Mouse (Mus musculus) neural tube, embryonic 13.5 days (tissue): Measurements from ENCODE around the gene Ptbp1. TPM values are rescaled to one million over a fixed set of nuclear protein-coding genes. Genes with fewer than 3 reads are reported as not detected.

ENCODE experiments used
- ATAC-seq: fragments of 200-750 bp; cut with Nextera tagmentation; 2 replicates; pipeline ENCODE4 v1.8.0; 2017; ENCODE audit warnings: low read depth, mild to moderate bottlenecking, moderate TSS enrichment, moderate library complexity
- H3K27ac ChIP-seq: fragments of 300-500 bp; sonication (generic); replicated peaks from 2 replicates; pipeline ENCODE4 v1.5.1; 2015; ENCODE audit warnings: moderate library complexity, mild to moderate bottlenecking, inconsistent platforms
- H3K27me3 ChIP-seq: fragments of 300-500 bp; sonication (generic); 2 replicates; pipeline ENCODE4 v1.6.1; 2015; ENCODE audit warnings: mild to moderate bottlenecking, inconsistent platforms
- H3K36me3 ChIP-seq: fragments of 300-500 bp; sonication (generic); 2 replicates; pipeline ENCODE4 v1.6.1; 2015; ENCODE audit warnings: mild to moderate bottlenecking, inconsistent platforms
- H3K4me1 ChIP-seq: fragments of 300-500 bp; sonication (generic); replicated peaks from 2 replicates; pipeline ENCODE4 v1.6.1; 2015; ENCODE audit warnings: inconsistent platforms
- H3K4me2 ChIP-seq: fragments of 300-500 bp; sonication (generic); 2 replicates; pipeline ENCODE4 v1.6.1; 2015; ENCODE audit warnings: inconsistent platforms, mild to moderate bottlenecking, moderate library complexity
- H3K4me3 ChIP-seq: fragments of 300-500 bp; sonication (generic); 2 replicates; pipeline ENCODE4 v1.5.1; 2015; ENCODE audit warnings: mild to moderate bottlenecking, inconsistent platforms
- H3K9ac ChIP-seq: fragments of 300-500 bp; sonication (generic); 2 replicates; pipeline ENCODE4 v1.6.1; 2015; ENCODE audit warnings: moderate library complexity, mild to moderate bottlenecking, inconsistent platforms
- H3K9me3 ChIP-seq: fragments of 300-500 bp; sonication (generic); 2 replicates; pipeline ENCODE4 v1.6.1; 2016; ENCODE audit warnings: inconsistent platforms
- WGBS: fragments of 180-500 bp; shearing (Covaris S2); methylation state at CpG from one replicate; pipeline ENCODE4 v1.1.7; 2015; 5-methylcytosine and 5-hydroxymethylcytosine counted together
- polyA plus RNA-seq: library from polyadenylated mRNA; unstranded; fragments of >200 nt; fragmentation: Nextera tagmentation; extraction: Ambion mirVana; gene quantifications from 2 replicates; pipeline ENCODE4 v1.2.1, GENCODE M21; 2015

Gene Ptbp1
- polyA plus RNA-seq, 1 experiment from 2014 or later: 87.9 TPM

- H3K9me3 ChIP-seq: no peaks in the 10 kb centered on the region
- H3K27ac ChIP-seq: no peak overlapping the region
- H3K36me3 ChIP-seq: no peaks in the 10 kb centered on the region
- H3K4me2 ChIP-seq: no peak overlapping the region
- H3K4me1 ChIP-seq: peaks cover 29% of the 10 kb centered on the region
- no peak for ATAC-seq
- 75% methylated on average over 2 of the region's 2 CpGs for WGBS
- H3K4me3 ChIP-seq: no peak overlapping the region
- no peak overlapping the region for H3K9ac ChIP-seq
- H3K27me3 ChIP-seq: no peaks in the 10 kb centered on the region
Measured at GRCm38 (mm10) chr10:79838151-79838550, 16.1 kb upstream of the Ptbp1 start.

DNA sequence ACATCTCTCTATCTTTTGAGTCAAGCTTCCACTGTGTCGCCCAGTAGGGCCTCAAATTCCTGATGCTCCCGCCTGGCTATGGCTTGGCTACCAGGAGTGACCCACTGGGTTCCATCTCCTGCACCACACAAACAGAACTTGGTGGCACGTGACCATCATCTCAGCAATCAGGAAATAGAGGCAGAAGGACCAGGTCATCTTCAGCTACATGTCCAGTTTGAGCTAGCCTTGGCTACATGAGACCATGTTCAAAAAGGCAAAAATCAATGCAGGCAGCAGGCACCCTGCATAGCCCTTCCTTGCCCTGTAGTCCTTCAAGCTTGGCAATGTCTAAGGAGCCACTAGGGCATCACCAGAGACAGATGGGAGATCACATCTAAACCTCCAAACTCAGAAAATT, 14.1 kb upstream of the Ptbp1 start:
- ATAC-seq: no peak
- Histone ChIP-seq H3K27me3 (no peaks in the 10 kb centered on the region), H3K36me3 (no peaks in the 10 kb centered on the region), H3K4me3 (no peak overlapping the region), H3K4me1 (peaks cover 38% of the 10 kb centered on the region), H3K9me3 (no peaks in the 10 kb centered on the region), H3K9ac (0 out of 2 replicates have a peak overlapping the region, but pooled peaks have one; percentile 70), H3K27ac (peak overlapping the region; percentile 84), H3K4me2 (peak overlapping the region; percentile 61)
- WGBS: 88% methylated on average over 3 of the region's 3 CpGs

DNA sequence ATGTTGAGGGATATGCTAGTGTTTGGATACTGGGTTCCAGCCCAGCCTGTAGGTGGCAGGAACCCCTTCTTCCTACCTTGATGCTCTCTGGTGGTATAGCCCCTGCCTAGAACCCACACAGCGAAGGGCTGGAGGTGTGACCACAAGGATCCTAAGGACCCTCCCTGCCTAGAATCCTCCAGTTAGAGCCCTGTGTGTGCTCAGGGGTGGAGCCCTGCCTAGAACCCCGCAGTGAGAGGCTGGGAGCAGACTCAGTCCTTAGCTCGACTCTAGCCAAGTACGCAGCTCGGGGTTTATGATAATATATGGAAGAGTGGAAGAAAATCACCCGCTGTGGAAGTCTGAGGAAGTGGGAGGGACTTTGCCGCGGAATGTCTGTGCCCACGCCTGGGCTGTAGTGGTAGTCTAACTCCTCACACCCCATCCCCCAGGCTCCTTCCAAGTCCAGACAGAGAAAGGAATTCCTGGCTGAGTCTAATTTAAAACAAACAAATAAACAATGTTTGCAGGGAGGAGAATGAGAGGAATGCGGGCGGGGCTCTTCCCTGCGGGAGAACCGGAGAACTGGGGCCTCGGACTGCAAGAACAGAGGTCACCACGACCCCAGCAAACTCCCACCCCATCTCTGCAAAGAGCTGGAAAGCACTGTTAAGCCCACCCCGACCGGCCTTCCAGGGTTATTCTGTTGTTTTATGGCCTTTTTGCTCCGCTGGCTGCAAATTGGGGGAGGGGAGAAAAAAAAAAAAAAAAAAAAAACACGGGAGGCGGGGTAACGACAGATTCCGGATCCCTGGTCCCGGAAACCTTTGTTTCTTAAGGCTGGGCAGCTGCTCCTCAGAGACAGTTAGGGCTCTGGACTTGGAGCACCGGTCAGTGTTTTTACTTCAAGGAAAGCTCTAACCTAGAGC, 13.3 kb upstream of the Ptbp1 start:
- Histone ChIP-seq H3K27me3 (no peaks in the 10 kb centered on the region), H3K9me3 (no peaks in the 10 kb centered on the region), H3K27ac (peak overlapping the region; percentile 84), H3K36me3 (no peaks in the 10 kb centered on the region), H3K4me1 (peaks cover 38% of the 10 kb centered on the region), H3K9ac (peak overlapping the region; percentile 70), H3K4me2 (peak overlapping the region; percentile 61), H3K4me3 (peak overlapping the region; percentile 31)
- WGBS: under 1% methylated on average over 24 of the region's 24 CpGs
- peak; percentile 84 for ATAC-seq

DNA sequence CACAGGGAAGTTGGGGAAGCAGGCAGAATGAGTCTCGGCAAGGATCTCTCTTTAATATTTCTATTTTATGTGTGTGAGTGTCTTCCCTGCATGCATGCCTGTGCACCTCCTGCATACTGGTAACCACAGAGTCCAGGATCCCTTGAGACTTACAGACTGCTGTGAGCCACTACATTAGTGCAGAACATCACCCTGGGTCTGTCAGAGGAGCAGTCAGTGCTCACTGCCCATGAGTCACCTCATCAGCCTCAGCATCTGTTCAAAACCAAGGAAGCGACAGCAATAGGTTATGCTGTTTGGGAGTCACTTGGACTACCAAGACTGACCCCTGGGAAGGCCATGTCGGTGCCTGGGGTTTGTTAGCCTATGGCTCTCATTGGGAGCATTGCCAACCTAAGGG, 11.9 kb upstream of the Ptbp1 start:
- no peak for ATAC-seq
- H3K27me3 ChIP-seq: no peaks in the 10 kb centered on the region
- no peaks in the 10 kb centered on the region for H3K36me3 ChIP-seq
- 68% methylated on average over 3 of the region's 3 CpGs for WGBS
- H3K4me1 ChIP-seq: peaks cover 38% of the 10 kb centered on the region
- no peak overlapping the region for H3K4me3 ChIP-seq
- no peaks in the 10 kb centered on the region for H3K9me3 ChIP-seq
- no peak overlapping the region for H3K4me2 ChIP-seq
- 0 out of 2 replicates have a peak overlapping the region, but pooled peaks have one; percentile 22 for H3K9ac ChIP-seq
- H3K27ac ChIP-seq: peak overlapping the region; percentile 49; the same call in 1 of the 2 replicates

- H3K36me3 ChIP-seq: no peaks in the 10 kb centered on the region
- ATAC-seq: no peak
- no peaks in the 10 kb centered on the region for H3K27me3 ChIP-seq
- 0 out of 2 replicates have a peak overlapping the region, but pooled peaks have one; percentile 7 for H3K27ac ChIP-seq
- H3K4me2 ChIP-seq: no peak overlapping the region
- no peak overlapping the region for H3K9ac ChIP-seq
- 45% methylated on average over 6 of the region's 6 CpGs for WGBS
- H3K4me3 ChIP-seq: no peak overlapping the region
- no peaks in the 10 kb centered on the region for H3K9me3 ChIP-seq
- peaks cover 38% of the 10 kb centered on the region for H3K4me1 ChIP-seq
Measured at GRCm38 (mm10) chr10:79843476-79843875, 10.8 kb upstream of the Ptbp1 start.

DNA sequence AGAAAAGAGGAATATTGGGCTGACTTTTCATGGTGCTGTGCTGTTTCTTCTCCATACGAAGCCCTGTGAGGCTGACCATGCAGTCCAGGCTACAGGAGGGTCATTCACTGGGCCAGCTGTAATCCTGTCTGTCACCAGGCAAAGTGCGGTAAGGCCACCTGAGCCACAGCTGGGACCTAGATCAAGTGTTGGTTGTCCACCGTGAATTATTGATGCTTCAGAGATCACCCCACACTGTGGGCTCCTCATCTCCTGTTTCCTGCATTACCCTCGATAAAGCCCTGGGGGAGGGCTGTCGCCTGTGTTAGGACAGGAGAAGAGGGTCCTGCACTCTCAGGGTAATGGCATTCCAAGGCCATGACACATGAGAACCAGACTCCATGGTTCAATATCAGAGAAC, 7.7 kb upstream of the Ptbp1 start:
- Histone ChIP-seq H3K27me3 (no peaks in the 10 kb centered on the region), H3K27ac (no peak overlapping the region), H3K4me1 (peaks cover 29% of the 10 kb centered on the region), H3K36me3 (no peaks in the 10 kb centered on the region), H3K4me3 (no peak overlapping the region), H3K9me3 (no peaks in the 10 kb centered on the region), H3K9ac (no peak overlapping the region), H3K4me2 (no peak overlapping the region)
- ATAC-seq: no peak
- 72% methylated on average over 5 of the region's 5 CpGs for WGBS

GRCm38 (mm10) chr10:79849941-79850628, 4.1 kb upstream of the Ptbp1 start:
- no peak overlapping the region for H3K4me3 ChIP-seq
- WGBS: 91% methylated on average over 8 of the region's 8 CpGs

DNA sequence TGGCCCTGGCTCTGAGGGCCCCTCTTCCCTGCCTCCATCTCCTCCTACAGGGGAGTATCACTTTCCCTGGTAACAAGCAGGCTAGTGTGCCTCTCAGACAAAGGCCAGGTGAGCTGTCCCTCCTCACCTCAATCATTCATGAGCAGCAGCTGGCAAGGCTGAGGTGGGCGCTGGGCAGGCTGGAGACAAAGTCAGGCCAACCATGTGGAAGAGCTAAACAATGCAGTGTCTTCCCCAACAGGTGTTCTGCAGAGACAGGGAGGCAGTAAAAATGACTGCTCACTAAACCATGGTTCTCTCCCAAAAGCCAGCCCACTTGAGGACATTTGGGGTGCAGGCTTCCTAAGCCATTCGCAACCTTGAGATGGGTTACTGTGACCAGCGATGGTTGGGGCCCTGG, 2.6 kb upstream of the Ptbp1 start:
- H3K4me3 ChIP-seq: 0 out of 2 replicates have a peak overlapping the region, but pooled peaks have one; percentile 70
- ATAC-seq: no peak
- 72% methylated on average over 3 of the region's 3 CpGs for WGBS

More at GRCm38 (mm10) chr10:79849941-79850628, 4.1 kb upstream of the Ptbp1 start:
- Histone ChIP-seq H3K36me3 (no peaks in the 10 kb centered on the region), H3K27ac (no peak overlapping the region), H3K9ac (no peak overlapping the region; the same call in 1 of the 2 replicates), H3K4me2 (no peak overlapping the region), H3K9me3 (no peaks in the 10 kb centered on the region), H3K27me3 (no peaks in the 10 kb centered on the region), H3K4me1 (peaks cover 26% of the 10 kb centered on the region)
- ATAC-seq: no peak

GRCm38 (mm10) chr10:79852107-79852789, 2.0 kb upstream of the Ptbp1 start:
- H3K4me1 ChIP-seq: peaks cover 45% of the 10 kb centered on the region
- peak overlapping the region; percentile 99 for H3K27ac ChIP-seq
- no peak for ATAC-seq
- H3K4me3 ChIP-seq: peak overlapping the region; percentile 70
- H3K36me3 ChIP-seq: peaks cover 10% of the 10 kb centered on the region
- H3K9me3 ChIP-seq: no peaks in the 10 kb centered on the region
- no peaks in the 10 kb centered on the region for H3K27me3 ChIP-seq
- 55% methylated on average over 9 of the region's 9 CpGs for WGBS
- peak overlapping the region; percentile 80 for H3K9ac ChIP-seq
- H3K4me2 ChIP-seq: peak overlapping the region; percentile 72

More for the DNA sequence above, 2.6 kb upstream of the Ptbp1 start:
- H3K4me1 ChIP-seq: peaks cover 39% of the 10 kb centered on the region
- no peaks in the 10 kb centered on the region for H3K27me3 ChIP-seq
- H3K27ac ChIP-seq: peak overlapping the region; percentile 99
- H3K9me3 ChIP-seq: no peaks in the 10 kb centered on the region
- H3K36me3 ChIP-seq: peaks cover 4% of the 10 kb centered on the region; the same call in 1 of the 2 replicates
- H3K4me2 ChIP-seq: peak overlapping the region; percentile 72
- H3K9ac ChIP-seq: peak overlapping the region; percentile 80

DNA sequence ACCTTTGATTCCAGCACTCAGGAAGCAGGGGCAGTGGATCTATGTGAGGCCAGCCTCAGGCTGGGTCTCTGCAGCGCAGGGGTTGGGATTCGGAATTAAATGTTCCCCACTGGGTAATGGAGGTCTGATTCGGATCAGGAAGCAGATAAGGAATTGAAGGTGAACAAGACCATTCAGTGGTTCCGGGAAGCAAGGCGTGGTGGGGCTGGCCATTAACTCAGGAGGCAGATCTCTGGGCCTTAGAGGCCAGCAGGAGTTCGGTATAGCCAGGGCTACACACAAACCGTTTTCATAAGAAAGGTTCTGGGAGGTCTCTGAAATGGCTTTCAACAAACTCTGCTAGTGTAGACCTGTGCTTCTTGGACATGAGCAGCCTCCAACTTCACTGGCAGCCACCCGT, 1.4 kb upstream of the Ptbp1 start:
- WGBS: 21% methylated on average over 8 of the region's 8 CpGs
- ATAC-seq: no peak

DNA sequence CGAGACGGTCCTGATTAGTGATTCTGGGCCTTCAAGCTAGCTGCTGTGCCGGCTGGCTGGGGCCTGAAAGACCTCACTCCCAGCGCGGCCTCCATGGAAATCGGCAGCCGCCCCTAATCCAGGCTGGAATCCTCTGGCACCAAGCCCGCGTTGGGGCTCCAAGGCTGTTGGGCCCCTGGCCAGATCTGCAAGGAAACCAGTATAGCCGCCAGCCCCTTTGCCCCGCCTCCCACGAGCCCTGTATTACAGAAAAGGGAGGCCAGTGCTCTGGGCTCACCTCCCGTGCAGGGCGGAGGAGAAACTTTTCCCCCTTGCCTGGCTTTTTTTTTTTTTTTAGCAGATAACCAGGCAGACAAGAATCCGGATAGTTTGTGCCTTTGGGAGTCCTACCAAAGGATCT, 835 bp upstream of the Ptbp1 start:
- Histone ChIP-seq H3K9me3 (no peaks in the 10 kb centered on the region), H3K4me2 (peak overlapping the region; percentile 72), H3K27me3 (no peaks in the 10 kb centered on the region), H3K9ac (peak overlapping the region; percentile 80), H3K4me3 (peak overlapping the region; percentile 70), H3K4me1 (peaks cover 56% of the 10 kb centered on the region), H3K36me3 (peaks cover 15% of the 10 kb centered on the region), H3K27ac (peak overlapping the region; percentile 99)
- ATAC-seq: peak; percentile 36
- 0% methylated on average over 15 of the region's 15 CpGs for WGBS

More for the DNA sequence above, 1.4 kb upstream of the Ptbp1 start:
- H3K27ac ChIP-seq: peak overlapping the region; percentile 99
- H3K9ac ChIP-seq: peak overlapping the region; percentile 80
- H3K27me3 ChIP-seq: no peaks in the 10 kb centered on the region
- peaks cover 12% of the 10 kb centered on the region for H3K36me3 ChIP-seq
- H3K4me2 ChIP-seq: peak overlapping the region; percentile 72
- H3K9me3 ChIP-seq: no peaks in the 10 kb centered on the region
- H3K4me3 ChIP-seq: peak overlapping the region; percentile 70
- peaks cover 50% of the 10 kb centered on the region for H3K4me1 ChIP-seq
